In genomic region chr14:22576441-22576840, GRCm38 (mm10) we compare ENCODE assay signal across 16 mouse cellular contexts.
DNase-seq lines count a peak whose midpoint lies in the region; ATAC-seq lines count a peak whose summit lies in the region.
"Had no signal": no experiment of that assay in that cellular context is flagged by ENCODE, and none has a peak within 500 bp of the region (broad histone marks: within the 10 kb centered on the region; RNA-seq: fewer than 3 reads in every experiment).

No protein-coding gene starts in this region.

- no peak for ATAC-seq in megakaryocyte, adult 5-6 weeks (ENCODE audit: poor library complexity, severe bottlenecking)
- ATAC-seq: Patski had no signal

- H3K4me3 ChIP-seq in embryonic facial prominence, embryonic 10.5 days: no peak overlapping the region
- H3K4me3 ChIP-seq: heart, adult 2 months; lung, embryonic 15.5 days; neural tube, embryonic 12.5 days had no signal

- H3K27ac ChIP-seq in embryonic facial prominence, embryonic 10.5 days (replicated peaks): peak overlapping the region; percentile 63
- H3K27ac ChIP-seq: heart, adult 2 months; lung, embryonic 15.5 days had no signal

- H3K36me3 ChIP-seq in embryonic facial prominence, embryonic 10.5 days (replicated peaks): no peaks in the 10 kb centered on the region
- H3K36me3 ChIP-seq: lung, embryonic 15.5 days; neural tube, embryonic 12.5 days had no signal

- 34% methylated on average over 6 of the region's 6 CpGs for WGBS in embryonic facial prominence, embryonic 10.5 days

- intact Hi-C loops in heart, postnatal 25 days (cut with DNase I): loop anchor here (5.0 to 10.0 kb wide), 3 partner anchors 471 to 948 kb away; no protein-coding TSS in a partner anchor

- peak; percentile 41 for DNase-seq in embryo, embryonic 11 days
- DNase-seq in embryo, embryonic 9.5 days (ENCODE audit: extremely low spot score): no peak
- DNase-seq in embryonic facial prominence, embryonic 10.5 days (ENCODE audit: low spot score): no peak
- DNase-seq in kidney, adult 8-10 months: peak; percentile 31 to 45
- DNase-seq in kidney, postnatal 4 days: peak; percentile 42 to 59
- DNase-seq in adrenal gland, adult 18-20 months (ENCODE audit: low spot score in 2 of 2): no peak
- no peak for DNase-seq in heart, postnatal 25 days (ENCODE audit: low spot score)
- DNase-seq: cerebellum, adult 11 months; heart, adult 2 months; heart, postnatal 14 days; right cerebral cortex, adult 18-20 months; thymus, postnatal 4 days had no signal

- peaks cover 64% of the 10 kb centered on the region for H3K4me1 ChIP-seq in embryonic facial prominence, embryonic 10.5 days

- H3K27me3 ChIP-seq in embryonic facial prominence, embryonic 10.5 days (replicated peaks; ENCODE audit: low read depth, poor library complexity, severe bottlenecking): peaks cover 36% of the 10 kb centered on the region
- H3K27me3 ChIP-seq: neural tube, embryonic 12.5 days; Patski had no signal

- H3K9me3 ChIP-seq in embryonic facial prominence, embryonic 10.5 days: no peaks in the 10 kb centered on the region
- H3K9me3 ChIP-seq: lung, embryonic 15.5 days; neural tube, embryonic 12.5 days had no signal

Comparison
In these comparisons a context has a peak if more than half of its experiments do, and no peak if none do; other contexts are left out.
1. DNase-seq: peak in embryo, embryonic 11 days (single experiment), kidney, adult 8-10 months (2 of 2) and kidney, postnatal 4 days (2 of 2); none in embryo, embryonic 9.5 days (single experiment), embryonic facial prominence, embryonic 10.5 days (single experiment), adrenal gland, adult 18-20 months (0 of 2) and heart, postnatal 25 days (single experiment).